In the genomic region with DNA sequence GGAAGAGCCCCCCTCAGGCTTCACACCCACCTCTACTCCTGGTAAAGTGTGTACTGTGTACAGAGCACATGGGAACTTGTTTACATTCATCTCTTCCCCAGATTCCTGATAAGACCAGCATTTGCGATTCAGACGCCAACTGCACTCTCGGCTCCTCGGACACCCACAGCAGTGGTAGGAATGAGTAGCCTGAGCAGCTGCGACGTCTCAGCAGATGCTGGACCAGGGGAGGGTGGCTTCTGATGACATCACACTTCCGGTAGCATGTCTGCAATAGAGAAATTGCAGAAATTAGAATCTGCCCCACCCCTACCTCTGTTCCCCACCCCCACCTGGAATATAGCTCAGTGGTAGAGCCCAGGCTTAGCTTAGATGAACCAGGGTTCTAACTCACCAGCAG, we compare ENCODE assay signal across 22 mouse cellular contexts. TPM values are rescaled to one million over a fixed set of nuclear protein-coding genes. Genes with fewer than 3 reads are reported as not detected.
DNase-seq lines count a peak whose midpoint lies in the region; ATAC-seq and TF ChIP-seq lines count a peak whose summit lies in the region.
"Had no signal": no experiment of that assay in that cellular context is flagged by ENCODE, and none has a peak within 500 bp of the region (broad histone marks: within the 10 kb centered on the region; RNA-seq: fewer than 3 reads in every experiment).

No protein-coding gene starts in this region.

- no peak overlapping the region for H3K27ac ChIP-seq in intestine, embryonic 14.5 days (ENCODE audit: low read depth)
- no peak overlapping the region for H3K27ac ChIP-seq in intestine, postnatal 0 days (ENCODE audit: low read depth, low read length)
- H3K27ac ChIP-seq in lung, embryonic 16.5 days (ENCODE audit: low read length), result no peak overlapping the region
- no peak overlapping the region for H3K27ac ChIP-seq in stomach, embryonic 16.5 days (ENCODE audit: low read length)
- H3K27ac ChIP-seq: embryonic facial prominence, embryonic 13.5 days; hindbrain, embryonic 15.5 days; limb, embryonic 12.5 days; liver, embryonic 12.5 days had no signal

- 0 out of 2 replicates have a peak overlapping the region, but pooled peaks have one; percentile 13 for H3K9ac ChIP-seq in intestine, embryonic 14.5 days (ENCODE audit: low read length)
- H3K9ac ChIP-seq in intestine, postnatal 0 days (ENCODE audit: low read depth, low read length), result no peak overlapping the region
- H3K9ac ChIP-seq in lung, embryonic 16.5 days (ENCODE audit: low read length), result no peak overlapping the region
- no peak overlapping the region for H3K9ac ChIP-seq in stomach, embryonic 16.5 days (ENCODE audit: low read length)
- H3K9ac ChIP-seq: embryonic facial prominence, embryonic 13.5 days; heart, embryonic 12.5 days; hindbrain, embryonic 15.5 days; limb, embryonic 12.5 days; liver, embryonic 12.5 days had no signal

- no peak for ATAC-seq in intestine, embryonic 14.5 days (replicated peaks; ENCODE audit: low FRiP score, low TSS enrichment, low read depth)
- no peak for ATAC-seq in intestine, postnatal 0 days
- ATAC-seq in lung, embryonic 16.5 days (ENCODE audit: low read depth), result peak; percentile 67
- ATAC-seq in stomach, embryonic 16.5 days (ENCODE audit: insufficient read depth, low FRiP score), result peak; percentile 17; the same call in 1 of the 2 replicates
- ATAC-seq: forebrain, embryonic 16.5 days; liver, embryonic 12.5 days had no signal

- intact Hi-C loops in left cerebral cortex, postnatal 4 days (cut with DNase I), result loop anchor here (5.0 kb wide), 1 partner anchor 461 kb away; no protein-coding TSS in a partner anchor

- H3K27me3 ChIP-seq in intestine, embryonic 14.5 days (replicated peaks; ENCODE audit: control insufficient read depth, insufficient read depth, low read length), result no peaks in the 10 kb centered on the region
- no peaks in the 10 kb centered on the region for H3K27me3 ChIP-seq in intestine, postnatal 0 days (replicated peaks; ENCODE audit: control insufficient read depth, insufficient read depth, low read length)
- H3K27me3 ChIP-seq in lung, embryonic 16.5 days (ENCODE audit: control insufficient read depth, insufficient read depth, low read depth, low read length), result no peaks in the 10 kb centered on the region
- no peaks in the 10 kb centered on the region for H3K27me3 ChIP-seq in stomach, embryonic 16.5 days (ENCODE audit: control insufficient read depth, insufficient read depth, low read length)
- H3K27me3 ChIP-seq: embryonic facial prominence, embryonic 13.5 days; heart, embryonic 12.5 days; hindbrain, embryonic 15.5 days; limb, embryonic 12.5 days; liver, embryonic 12.5 days had no signal

- 39% methylated on average over 7 of the region's 7 CpGs for WGBS in intestine, embryonic 14.5 days
- WGBS in intestine, postnatal 0 days, result 52% methylated on average over 7 of the region's 7 CpGs
- WGBS in lung, embryonic 16.5 days, result 14% methylated on average over 7 of the region's 7 CpGs
- WGBS in stomach, embryonic 16.5 days, result 32% methylated on average over 7 of the region's 7 CpGs

- peaks cover 3% of the 10 kb centered on the region; the same call in 1 of the 2 replicates for H3K9me3 ChIP-seq in intestine, embryonic 14.5 days (ENCODE audit: control insufficient read depth, low read length)
- H3K9me3 ChIP-seq in intestine, postnatal 0 days (ENCODE audit: control insufficient read depth), result no peaks in the 10 kb centered on the region
- no peaks in the 10 kb centered on the region for H3K9me3 ChIP-seq in lung, embryonic 16.5 days (ENCODE audit: control insufficient read depth, low read length)
- H3K9me3 ChIP-seq in stomach, embryonic 16.5 days (replicated peaks; ENCODE audit: control insufficient read depth, low read length), result 0 out of 2 replicates have a peak, but pooled peaks cover 3% of the 10 kb centered on the region
- H3K9me3 ChIP-seq: embryonic facial prominence, embryonic 13.5 days; heart, embryonic 12.5 days; hindbrain, embryonic 15.5 days; liver, embryonic 12.5 days had no signal

- H3K4me1 ChIP-seq in intestine, embryonic 14.5 days (replicated peaks; ENCODE audit: control insufficient read depth, insufficient read depth, low read length), result no peaks in the 10 kb centered on the region
- H3K4me1 ChIP-seq in intestine, postnatal 0 days (replicated peaks; ENCODE audit: control insufficient read depth, insufficient read depth, low read length), result no peaks in the 10 kb centered on the region
- H3K4me1 ChIP-seq in lung, embryonic 16.5 days (replicated peaks; ENCODE audit: control insufficient read depth, insufficient read depth, low read length), result no peaks in the 10 kb centered on the region; the same call in 1 of the 2 replicates
- H3K4me1 ChIP-seq in stomach, embryonic 16.5 days (ENCODE audit: control insufficient read depth, insufficient read depth, low read length), result no peaks in the 10 kb centered on the region
- H3K4me1 ChIP-seq: embryonic facial prominence, embryonic 13.5 days; heart, embryonic 12.5 days; hindbrain, embryonic 15.5 days; liver, embryonic 12.5 days had no signal

- H3K4me2 ChIP-seq in intestine, embryonic 14.5 days (ENCODE audit: low read length), result no peak overlapping the region
- H3K4me2 ChIP-seq in intestine, postnatal 0 days (replicated peaks; ENCODE audit: low read depth), result no peak overlapping the region
- no peak overlapping the region for H3K4me2 ChIP-seq in lung, embryonic 16.5 days (ENCODE audit: low read depth, low read length)
- no peak overlapping the region for H3K4me2 ChIP-seq in stomach, embryonic 16.5 days (ENCODE audit: low read depth, low read length)
- H3K4me2 ChIP-seq: embryonic facial prominence, embryonic 13.5 days; heart, embryonic 12.5 days; hindbrain, embryonic 15.5 days; limb, embryonic 12.5 days; liver, embryonic 12.5 days had no signal

- H3K36me3 ChIP-seq in intestine, embryonic 14.5 days (ENCODE audit: control insufficient read depth, insufficient read depth, low read length), result no peaks in the 10 kb centered on the region
- peaks cover 26% of the 10 kb centered on the region; the same call in 1 of the 2 replicates for H3K36me3 ChIP-seq in intestine, postnatal 0 days (ENCODE audit: control insufficient read depth, insufficient read depth)
- no peaks in the 10 kb centered on the region for H3K36me3 ChIP-seq in lung, embryonic 16.5 days (ENCODE audit: control insufficient read depth, insufficient read depth, low read length)
- H3K36me3 ChIP-seq in stomach, embryonic 16.5 days (ENCODE audit: control insufficient read depth, insufficient read depth, low read length), result no peaks in the 10 kb centered on the region
- H3K36me3 ChIP-seq: embryonic facial prominence, embryonic 13.5 days; hindbrain, embryonic 15.5 days; limb, embryonic 12.5 days had no signal

- TF ChIP-seq CTCF in intestine, postnatal 0 days (IDR thresholded peaks at IDR 0.05; ENCODE audit: low read depth), result no peak

- DNase-seq in intestine, embryonic 14.5 days (ENCODE audit: low spot score), result no peak
- no peak for DNase-seq in lung, postnatal 25 days (ENCODE audit: low spot score)
- peak; percentile 67 for DNase-seq in induced T-regulatory cell, adult 2 months (ENCODE audit: low read depth)
- no peak for DNase-seq in left cerebral cortex, postnatal 4 days
- no peak for DNase-seq in c-Kit-positive CD71-positive TER-119-positive erythroid progenitor cells, embryonic 14.5 days (ENCODE audit: low spot score)
- DNase-seq: adrenal gland, adult 8-10 months; cerebellum, adult 9-11 months; heart, postnatal 4 days; kidney, adult 11 months; midbrain, embryonic 14.5 days; right cerebral cortex, postnatal 14 days; spleen, adult 18-20 months; thymus, adult 2 months had no signal

- no peak overlapping the region for H3K4me3 ChIP-seq in intestine, embryonic 14.5 days (ENCODE audit: low read depth, low read length)
- H3K4me3 ChIP-seq in intestine, postnatal 0 days (ENCODE audit: low read depth, low read length), result no peak overlapping the region
- no peak overlapping the region for H3K4me3 ChIP-seq in lung, embryonic 16.5 days (ENCODE audit: low read length)
- no peak overlapping the region for H3K4me3 ChIP-seq in stomach, embryonic 16.5 days (replicated peaks; ENCODE audit: low read length)
- H3K4me3 ChIP-seq: embryonic facial prominence, embryonic 13.5 days; heart, embryonic 12.5 days; hindbrain, embryonic 15.5 days; limb, embryonic 12.5 days; liver, embryonic 12.5 days had no signal

RNA-seq across cellular contexts. Expression of a gene that starts 11.1 kb away (rescaled TPM):
- 20.9 and 21.0 TPM in 2 replicates for polyA plus RNA-seq in intestine, embryonic 14.5 days (2014; fragmentation: Nextera tagmentation; extraction: Ambion mirVana)
- polyA plus RNA-seq in intestine, postnatal 0 days (2015; fragmentation: Nextera tagmentation; extraction: Ambion mirVana), result 90.3 and 104 TPM in 2 replicates
- 19.6 and 22.7 TPM in 2 replicates for polyA plus RNA-seq in lung, embryonic 16.5 days (2015; fragmentation: Nextera tagmentation; extraction: Ambion mirVana)
- polyA plus RNA-seq in stomach, embryonic 16.5 days (2015; fragmentation: Nextera tagmentation; extraction: Ambion mirVana), result 33.3 and 33.4 TPM in 2 replicates
- total RNA-seq in left cerebral cortex, postnatal 4 days (2021), result 1 to 10 TPM; 6.8 to 8.6 TPM

Comparison
In these comparisons a context has a peak if more than half of its experiments do, and no peak if none do; other contexts are left out.
1. ATAC-seq: peak in lung, embryonic 16.5 days (single experiment) and stomach, embryonic 16.5 days (single experiment); none in intestine, embryonic 14.5 days (single experiment) and intestine, postnatal 0 days (single experiment).